Mouse (Mus musculus) splenic B cell, adult 2 months (primary cell): ENCODE results near the gene Syt1.

Source experiments
- DNase-seq: peaks from one replicate; pipeline ENCODE4 v3.0.0-alpha.2; 2011; ENCODE audit warnings: low read depth, low spot score
- H3K27me3 ChIP-seq: 2 replicates; pipeline ENCODE4 v1.6.1; 2012; ENCODE audit warnings: mild to moderate bottlenecking, low read length, moderate library complexity, mixed read lengths; ENCODE audit not compliant: control insufficient read depth, poor library complexity, insufficient read depth, severe bottlenecking
- H3K36me3 ChIP-seq: 2 replicates; pipeline ENCODE4 v1.6.1; 2012; ENCODE audit warnings: mild to moderate bottlenecking, low read length, moderate library complexity, mixed read lengths; ENCODE audit not compliant: control insufficient read depth, poor library complexity, insufficient read depth, severe bottlenecking

Gene Syt1

DNA sequence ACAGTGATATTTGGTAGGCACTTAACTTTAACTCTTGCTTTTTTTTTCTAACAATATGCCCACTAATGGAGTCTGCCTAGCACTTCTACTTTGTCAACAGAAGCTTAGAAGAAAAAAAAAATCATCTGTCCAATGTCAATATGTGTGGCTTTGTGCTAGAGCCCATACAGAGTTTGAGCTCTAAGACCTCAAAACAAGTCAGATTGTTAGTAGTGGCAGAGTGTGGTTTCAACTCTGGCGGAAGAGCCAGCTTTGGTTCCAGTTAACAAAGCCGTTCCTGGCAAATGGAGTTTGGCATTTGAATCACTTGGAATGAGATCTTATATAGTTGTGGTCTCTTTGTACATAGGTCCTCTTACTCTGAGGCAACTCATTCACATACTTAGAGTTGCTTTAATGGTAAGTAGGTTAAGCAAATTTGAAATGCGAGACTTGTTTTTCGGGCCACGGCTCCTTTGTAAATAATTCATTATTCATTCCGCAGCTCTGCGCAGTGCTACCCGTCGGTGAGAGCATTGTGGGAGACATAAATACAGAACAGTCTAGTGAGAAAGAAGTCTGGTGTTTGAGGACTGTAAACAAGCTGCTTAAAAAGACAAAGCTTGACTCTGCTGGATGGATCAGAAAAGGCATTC is 429.9 kb downstream of the Syt1 start:
- H3K27me3 ChIP-seq = no peaks in the 10 kb centered on the region
- no peaks in the 10 kb centered on the region for H3K36me3 ChIP-seq
- DNase-seq = no peak

DNA sequence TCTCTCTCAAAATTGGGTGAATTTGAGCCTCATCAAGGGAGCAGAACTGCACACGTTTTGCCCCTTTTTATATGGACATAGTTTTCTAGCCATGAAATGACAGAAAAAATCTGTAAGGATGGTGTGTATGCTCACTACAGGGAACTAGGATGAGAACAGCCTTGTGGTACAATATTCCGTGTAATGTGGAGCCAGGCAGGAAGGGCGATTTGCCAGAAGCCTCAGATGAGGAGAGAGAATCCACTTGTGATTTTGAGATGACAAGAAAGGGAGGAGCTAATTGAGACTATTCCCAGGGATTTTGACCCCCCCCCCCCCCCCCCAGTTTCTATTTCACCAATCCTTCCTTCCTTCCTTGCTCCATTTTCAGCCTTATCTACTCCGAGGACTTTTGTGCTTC is 431.4 kb downstream of the Syt1 start:
- no peaks in the 10 kb centered on the region for H3K27me3 ChIP-seq

DNA sequence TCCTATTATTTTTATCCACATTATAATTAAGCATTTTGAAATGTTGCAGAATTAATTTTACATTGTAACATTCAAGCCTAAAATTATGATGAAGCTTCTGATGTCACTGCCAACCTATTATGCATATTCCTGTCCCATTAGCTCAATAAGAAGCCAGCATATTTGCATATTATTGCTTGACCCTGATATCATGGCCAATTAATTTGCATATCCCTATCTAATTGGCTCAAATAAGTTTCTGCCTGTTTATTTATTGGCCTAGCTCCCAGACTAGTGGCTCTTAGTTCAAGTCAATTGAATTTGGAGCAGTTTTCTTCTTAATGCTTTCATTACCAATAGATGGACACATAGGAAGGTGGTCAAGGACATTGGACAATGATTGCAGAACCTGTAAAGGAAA is 433.2 kb downstream of the Syt1 start:
- H3K27me3 ChIP-seq = no peaks in the 10 kb centered on the region
- no peak for DNase-seq
- H3K36me3 ChIP-seq = no peaks in the 10 kb centered on the region

More for the DNA sequence above, 431.4 kb downstream of the Syt1 start:
- DNase-seq = no peak
- H3K36me3 ChIP-seq = no peaks in the 10 kb centered on the region

DNA sequence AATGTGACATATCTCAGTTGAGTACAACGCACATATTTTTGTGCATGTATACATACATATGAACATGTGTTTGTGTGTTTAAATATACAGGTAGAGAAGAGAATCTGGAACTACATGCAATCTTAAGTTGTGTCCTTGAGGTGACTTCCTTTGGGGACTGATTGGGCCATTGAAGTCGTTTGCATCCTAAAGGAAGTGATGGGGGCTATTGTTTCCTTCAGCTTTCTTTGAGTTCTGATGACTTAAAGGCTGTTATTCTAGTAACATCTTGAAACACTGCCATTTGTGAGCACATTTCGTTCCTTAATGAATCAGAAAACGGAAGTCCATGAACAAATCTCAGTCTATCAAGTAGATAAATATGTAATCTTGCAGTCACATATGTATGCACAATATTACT is 438.0 kb downstream of the Syt1 start:
- Histone ChIP-seq H3K27me3 (no peaks in the 10 kb centered on the region), H3K36me3 (no peaks in the 10 kb centered on the region)
- no peak for DNase-seq

DNA sequence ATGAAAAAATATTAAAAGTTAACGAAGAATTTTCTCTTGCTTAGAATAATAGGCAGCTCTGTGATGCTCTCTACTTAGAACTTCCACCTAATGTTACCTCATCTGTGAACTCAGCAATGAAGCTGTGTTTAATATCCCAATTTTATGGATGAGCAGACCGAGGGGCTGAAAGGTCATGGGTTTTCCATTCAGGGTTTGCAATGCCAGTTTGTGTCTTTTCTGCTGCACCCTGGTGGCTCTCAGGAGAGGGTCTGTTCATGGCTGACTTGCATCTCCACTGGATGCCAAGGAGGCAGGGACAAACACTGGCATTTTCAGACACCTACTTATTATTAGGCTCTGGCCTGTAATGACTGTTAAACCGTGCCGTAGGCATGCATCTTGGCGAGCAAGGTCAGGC is 439.7 kb downstream of the Syt1 start:
- DNase-seq = no peak
- Histone ChIP-seq H3K27me3 (no peaks in the 10 kb centered on the region), H3K36me3 (no peaks in the 10 kb centered on the region)

DNA sequence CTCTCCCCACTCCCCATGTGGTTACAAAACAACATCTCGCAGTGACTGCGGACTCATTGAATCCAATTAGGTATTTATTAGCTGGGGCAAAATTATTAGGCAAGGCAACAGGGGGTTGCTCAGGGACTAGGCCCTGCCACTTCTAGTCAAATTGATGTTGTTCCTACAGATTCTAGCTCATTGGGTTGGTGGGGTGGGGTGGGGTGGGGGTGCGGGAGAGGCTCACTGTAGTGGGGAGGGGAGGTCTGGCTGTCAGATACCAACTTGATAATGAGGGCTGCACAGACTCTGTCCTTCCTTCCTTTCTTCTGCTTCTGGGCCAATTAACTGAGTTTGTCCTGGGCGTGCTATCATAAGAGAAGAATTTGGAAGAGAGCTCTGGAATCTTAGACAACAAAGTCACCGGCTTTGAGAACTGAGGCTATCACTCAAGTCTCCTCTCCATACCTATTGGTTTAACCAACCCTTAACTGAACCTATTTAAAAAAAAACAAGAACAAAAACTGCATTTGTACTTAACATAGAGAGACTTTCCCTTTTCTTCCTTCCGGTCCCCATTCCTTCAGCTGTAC is 441.1 kb downstream of the Syt1 start:
- Histone ChIP-seq H3K27me3 (no peaks in the 10 kb centered on the region), H3K36me3 (no peaks in the 10 kb centered on the region)
- DNase-seq = no peak

DNA sequence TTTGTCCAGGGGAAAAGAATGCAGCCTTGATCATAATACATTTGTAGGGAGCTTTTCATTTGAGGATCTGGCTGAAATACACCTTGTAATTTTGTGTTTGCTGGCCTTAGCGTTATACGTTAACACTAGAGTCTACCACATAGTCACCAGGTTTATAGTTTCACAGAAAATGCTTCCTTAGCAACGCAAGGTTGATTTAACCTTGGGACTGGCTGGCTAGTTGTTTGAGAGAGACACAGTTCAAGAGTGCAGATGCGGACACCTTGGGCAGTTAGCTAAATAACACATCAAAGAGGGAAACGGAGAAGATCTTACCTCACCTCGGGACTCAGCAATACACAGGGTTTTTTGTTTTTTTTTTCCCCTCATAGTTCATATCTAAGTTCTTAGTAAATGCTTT is 441.9 kb downstream of the Syt1 start:
- no peaks in the 10 kb centered on the region for H3K36me3 ChIP-seq
- H3K27me3 ChIP-seq = no peaks in the 10 kb centered on the region
- no peak for DNase-seq

DNA sequence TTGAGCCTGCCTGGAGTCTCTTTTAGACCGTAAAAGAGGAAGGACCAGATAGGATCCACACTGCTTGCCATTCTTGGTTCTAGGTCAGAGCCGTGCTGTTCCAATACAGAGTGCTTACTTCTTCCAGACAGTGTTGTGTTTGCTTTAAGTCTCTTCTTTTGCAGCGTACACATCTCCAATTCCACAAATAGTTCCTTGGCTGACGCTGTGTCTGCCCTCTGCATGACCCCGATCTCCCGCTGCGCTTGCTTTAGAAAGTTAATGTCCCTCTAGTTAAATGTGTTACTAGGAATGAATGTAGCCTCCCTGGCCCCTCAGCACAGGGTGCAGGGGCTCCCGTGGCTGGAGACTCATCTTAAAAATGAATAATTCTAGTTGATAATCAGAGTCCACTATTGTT is 442.6 kb downstream of the Syt1 start:
- no peaks in the 10 kb centered on the region for H3K36me3 ChIP-seq
- DNase-seq = no peak

DNA sequence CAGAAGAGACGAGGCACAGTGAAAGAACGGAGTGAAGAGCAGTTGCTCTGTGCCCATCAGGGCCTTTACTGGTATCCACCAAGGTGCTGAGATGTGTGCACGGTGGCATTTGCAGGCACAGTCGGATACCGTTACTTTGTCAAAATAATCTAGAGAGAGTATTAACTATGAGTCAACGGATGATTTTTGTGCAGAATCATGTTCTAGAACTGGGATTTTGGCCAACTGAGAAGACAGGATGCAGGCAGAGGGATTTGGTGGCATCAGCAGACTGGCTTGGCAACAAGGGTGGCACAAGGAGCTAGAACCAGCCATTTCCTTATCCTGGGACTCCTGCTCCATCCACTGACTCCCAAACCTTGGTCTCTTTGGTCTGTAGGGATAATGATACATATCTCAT is 443.3 kb downstream of the Syt1 start:
- Histone ChIP-seq H3K36me3 (no peaks in the 10 kb centered on the region), H3K27me3 (no peaks in the 10 kb centered on the region)
- DNase-seq = no peak

More for the DNA sequence above, 442.6 kb downstream of the Syt1 start:
- H3K27me3 ChIP-seq = no peaks in the 10 kb centered on the region

DNA sequence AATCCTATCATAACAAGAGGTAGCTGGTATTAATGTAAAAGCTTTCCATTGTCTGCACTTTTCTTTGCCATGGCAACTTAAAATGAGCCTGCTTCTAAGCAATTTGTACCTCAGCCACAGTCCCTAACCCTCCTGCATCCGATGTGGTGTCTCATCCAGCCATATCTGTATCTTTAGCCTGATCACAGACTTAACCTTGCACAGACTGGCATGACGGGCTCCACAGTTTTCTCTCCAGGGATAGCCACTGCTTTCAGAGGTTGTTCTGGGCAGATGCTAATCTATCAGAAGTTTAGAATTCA is 451.2 kb downstream of the Syt1 start:
- H3K36me3 ChIP-seq = no peaks in the 10 kb centered on the region
- no peaks in the 10 kb centered on the region for H3K27me3 ChIP-seq
- DNase-seq = no peak

DNA sequence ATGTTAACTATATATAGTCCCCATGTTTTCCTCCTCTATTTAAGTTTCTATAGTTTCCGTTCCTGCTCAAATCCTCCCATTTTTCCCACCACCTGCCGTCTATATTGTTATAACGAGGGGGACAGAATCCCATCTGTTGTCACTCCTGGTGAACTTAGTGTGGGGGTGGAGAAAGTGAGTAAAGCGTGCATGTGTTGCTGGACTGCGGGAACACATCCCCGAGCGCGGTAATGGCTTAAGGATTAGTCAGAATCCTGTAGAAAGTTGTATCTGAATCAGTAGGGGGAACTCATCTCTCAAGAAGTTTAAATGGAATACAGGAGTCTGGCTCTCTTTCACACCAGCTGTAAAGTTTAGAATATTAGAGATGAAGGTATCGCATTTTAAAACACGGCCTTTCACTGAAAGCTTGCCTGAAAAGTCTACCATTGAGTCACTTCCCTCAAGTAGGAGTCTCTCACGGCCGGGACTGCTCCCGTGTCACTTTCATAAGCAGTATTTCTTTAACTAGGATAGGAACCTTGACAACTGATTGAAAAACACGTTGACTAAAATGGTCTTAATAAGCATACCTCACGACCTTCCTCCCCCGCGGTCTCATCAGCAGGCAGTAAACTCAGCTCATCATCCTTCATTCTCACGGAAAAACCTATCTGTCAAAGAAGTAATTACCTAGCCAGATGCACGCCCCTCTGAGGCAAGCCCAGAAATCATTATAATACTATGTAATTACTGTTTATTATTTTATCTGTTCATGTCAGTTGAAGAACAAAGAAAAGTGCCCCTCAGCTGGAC is 451.8 kb downstream of the Syt1 start:
- Histone ChIP-seq H3K27me3 (no peaks in the 10 kb centered on the region), H3K36me3 (no peaks in the 10 kb centered on the region)
- DNase-seq = no peak

DNA sequence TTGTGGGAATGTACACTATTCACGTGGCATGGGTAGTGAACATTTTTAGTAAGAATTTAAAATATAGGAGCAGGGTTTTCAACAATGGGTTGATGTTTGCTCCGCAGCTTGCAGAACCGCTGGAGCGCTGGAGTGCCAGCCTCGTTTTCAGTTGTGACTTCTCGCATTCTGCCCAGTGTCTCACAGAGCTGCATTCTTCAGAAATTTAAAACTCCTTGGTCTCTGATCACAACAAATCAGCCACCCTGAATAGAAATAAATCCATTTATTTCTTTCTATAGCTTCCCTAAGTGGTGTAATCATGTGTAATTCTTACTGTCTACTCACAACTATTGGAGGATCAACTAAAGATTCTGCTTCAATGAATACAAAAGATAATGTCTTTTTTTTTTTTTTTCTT is 458.2 kb downstream of the Syt1 start:
- no peak for DNase-seq
- Histone ChIP-seq H3K27me3 (no peaks in the 10 kb centered on the region), H3K36me3 (no peaks in the 10 kb centered on the region)

DNA sequence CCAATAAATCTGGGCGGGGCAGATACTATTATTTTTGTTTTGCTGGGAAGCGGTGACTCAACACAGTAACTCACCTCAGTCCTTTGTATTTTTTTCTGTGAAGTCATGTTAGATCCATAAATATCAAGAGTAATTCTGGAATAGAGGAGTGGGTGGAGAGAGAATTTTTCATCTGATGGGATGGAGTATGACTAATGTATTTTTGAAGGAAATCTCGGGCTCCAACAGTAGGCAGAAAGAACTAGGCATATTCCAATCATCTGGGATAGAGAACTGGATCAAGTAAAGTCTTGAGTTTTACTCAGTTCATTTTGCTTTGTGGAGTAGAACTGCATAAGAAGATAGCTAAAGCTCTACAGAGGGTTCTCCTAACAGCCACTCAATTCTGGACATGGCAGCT is 465.1 kb downstream of the Syt1 start:
- no peaks in the 10 kb centered on the region for H3K36me3 ChIP-seq
- no peak for DNase-seq
- H3K27me3 ChIP-seq = no peaks in the 10 kb centered on the region

DNA sequence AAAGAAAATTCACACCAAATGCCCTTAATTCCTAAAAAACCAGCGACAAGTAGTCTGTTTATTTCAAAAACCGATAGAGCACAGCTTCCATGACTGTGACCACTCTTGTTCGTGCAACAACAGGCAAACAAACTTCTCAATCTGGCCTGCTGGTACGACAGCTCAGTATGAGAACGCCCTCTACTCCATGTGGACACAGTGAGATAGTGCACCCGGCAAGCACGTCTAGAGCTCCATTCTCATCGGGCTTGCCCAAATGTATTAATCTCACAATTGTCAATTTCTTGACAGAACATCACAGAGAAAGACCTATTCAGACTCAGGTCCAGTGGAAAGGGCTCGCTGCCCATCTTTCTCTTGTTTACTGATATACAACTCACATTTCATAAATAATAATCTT is 469.2 kb downstream of the Syt1 start:
- DNase-seq = no peak
- Histone ChIP-seq H3K36me3 (no peaks in the 10 kb centered on the region), H3K27me3 (no peaks in the 10 kb centered on the region)

DNA sequence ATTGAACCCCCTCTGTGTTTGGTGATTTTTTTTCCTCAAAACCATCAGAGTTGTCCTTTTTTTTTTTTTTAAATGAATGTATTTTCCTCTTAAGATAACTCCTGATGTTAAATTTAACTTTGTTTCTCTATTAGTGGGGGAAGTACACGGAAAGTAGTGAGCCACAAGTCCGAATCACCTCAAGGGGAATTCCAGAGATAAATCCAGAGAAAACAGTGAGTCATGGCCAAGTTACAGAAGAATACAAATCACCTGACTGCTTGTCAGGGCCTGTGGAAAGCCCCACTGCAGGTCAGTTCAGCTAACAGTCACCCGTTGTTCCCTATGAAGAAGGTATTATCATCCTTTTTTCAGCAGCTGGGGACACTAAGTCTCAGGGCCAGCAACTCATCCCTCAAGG is 472.2 kb downstream of the Syt1 start:
- no peak for DNase-seq
- H3K27me3 ChIP-seq = no peaks in the 10 kb centered on the region
- H3K36me3 ChIP-seq = no peaks in the 10 kb centered on the region
